Mouse (Mus musculus): ENCODE data around the gene Mtor. TPM values are rescaled to one million over a fixed set of nuclear protein-coding genes. Genes with fewer than 3 reads are reported as not detected.

Mtor gene
- polyA plus RNA-seq, 1 experiment from 2014 or later, result 20.6 TPM

DNA sequence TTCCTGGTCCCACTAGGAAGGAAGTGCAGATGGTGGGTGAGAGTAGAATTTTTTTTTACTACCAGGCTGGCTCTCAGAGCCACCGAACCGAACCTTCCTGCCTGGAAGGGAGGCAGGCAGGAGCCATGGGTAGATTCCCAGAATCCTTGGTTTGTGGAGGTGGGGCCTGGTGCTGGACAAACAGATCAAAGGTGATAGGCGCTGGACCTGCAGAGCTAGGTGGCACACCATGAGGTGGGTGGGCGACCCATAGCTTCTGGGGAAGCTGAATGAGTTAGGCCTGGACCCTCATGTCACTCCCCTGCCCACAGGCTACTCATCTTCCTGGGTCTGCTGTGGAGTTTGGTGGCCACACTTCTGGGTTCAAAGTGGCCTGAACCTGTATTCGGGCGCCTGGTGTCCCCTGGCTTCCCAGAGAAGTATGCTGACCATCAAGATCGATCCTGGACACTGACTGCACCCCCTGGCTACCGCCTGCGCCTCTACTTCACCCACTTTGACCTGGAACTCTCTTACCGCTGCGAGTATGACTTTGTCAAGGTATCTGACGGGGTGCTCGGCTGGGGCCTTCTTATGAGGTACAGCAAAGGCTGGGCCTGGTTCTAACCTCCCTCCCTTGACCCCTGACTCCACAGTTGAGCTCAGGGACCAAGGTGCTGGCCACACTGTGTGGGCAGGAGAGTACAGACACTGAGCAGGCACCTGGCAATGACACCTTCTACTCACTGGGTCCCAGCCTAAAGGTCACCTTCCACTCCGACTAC lies 154.1 kb downstream of the Mtor start, which contains the start of gene Masp2:
TSS of gene Masp2 (plus strand) at position 198 of the 764 bp plus-strand sequence.
- Histone ChIP-seq H3K4me1 (ENCODE audit: control insufficient read depth, insufficient read depth, low read depth, low read length) (no peaks in the 10 kb centered on the region), H3K9me3 (ENCODE audit: control insufficient read depth, low read length) (no peaks in the 10 kb centered on the region), H3K9ac (ENCODE audit: low read depth, low read length) (no peak within 1 kb of the TSS), H3K27me3 (replicated peaks; ENCODE audit: control insufficient read depth, insufficient read depth, low read length) (no peaks in the 10 kb centered on the region), H3K36me3 (ENCODE audit: control insufficient read depth, insufficient read depth, low read length) (peaks cover 2% of the 10 kb centered on the region; the same call in 1 of the 2 replicates), H3K4me3 (ENCODE audit: low read length) (no peak within 1 kb of the TSS), H3K4me2 (ENCODE audit: low read length) (no peak within 1 kb of the TSS), H3K27ac (ENCODE audit: low read depth, low read length) (no peak within 1 kb of the TSS)
- WGBS, result 89% methylated on average over 14 of the region's 14 CpGs
- no peak for ATAC-seq

DNA sequence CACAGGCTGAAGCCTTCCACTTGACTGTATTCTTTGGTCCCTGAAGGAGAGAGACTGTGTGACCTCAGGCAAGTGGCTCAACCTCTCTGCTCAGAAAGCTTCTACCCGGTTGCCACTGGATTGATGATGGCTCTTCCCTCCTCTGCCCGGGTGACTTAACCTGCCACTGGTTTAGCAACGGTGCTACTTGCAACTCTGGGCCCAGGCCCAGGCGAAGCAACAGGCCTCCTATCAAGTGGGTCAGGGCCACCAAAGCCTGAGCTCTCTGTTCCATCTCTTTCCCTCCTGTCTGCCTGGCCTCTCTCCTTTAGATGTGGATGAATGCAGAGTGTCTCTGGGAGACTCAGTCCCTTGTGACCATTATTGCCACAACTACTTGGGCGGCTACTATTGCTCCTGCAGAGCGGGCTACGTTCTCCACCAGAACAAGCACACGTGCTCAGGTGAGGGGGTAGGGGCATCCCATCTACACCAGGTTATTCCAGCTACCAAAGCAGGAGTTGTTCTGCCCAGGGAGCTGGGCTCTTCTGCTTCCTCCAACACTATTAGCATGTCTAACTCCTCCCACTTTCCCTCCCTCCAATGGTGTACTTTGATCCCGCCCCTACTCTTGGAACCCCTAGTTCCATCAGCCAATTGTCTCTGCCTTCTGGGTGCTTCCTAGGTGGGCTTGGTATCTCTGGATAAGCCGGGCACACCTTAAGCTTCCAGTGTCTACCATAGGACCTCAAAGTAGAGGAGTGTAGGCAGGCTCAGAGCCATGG lies 155.1 kb downstream of the Mtor start:
- no peak overlapping the region for H3K9ac ChIP-seq (ENCODE audit: low read depth, low read length)

DNA sequence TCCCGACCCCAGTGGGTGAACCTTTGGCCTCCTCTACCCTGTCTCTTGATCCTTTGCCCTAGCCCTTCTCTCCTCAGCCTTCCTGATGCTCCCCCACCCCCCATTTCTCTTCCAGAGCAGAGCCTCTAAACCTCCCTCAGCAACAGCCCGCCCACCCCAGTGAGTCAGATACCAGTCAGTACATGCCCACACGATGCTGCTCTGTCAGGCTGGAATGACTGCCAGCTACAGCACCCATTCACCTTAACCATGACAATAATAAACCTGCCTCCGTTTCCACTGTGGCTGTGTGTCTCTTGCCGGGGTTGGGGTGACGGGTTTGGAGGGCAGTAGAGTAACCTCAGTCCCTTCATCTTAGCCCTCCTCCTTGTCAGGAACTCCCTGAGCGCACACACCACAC lies 155.7 kb downstream of the Mtor start:
- Histone ChIP-seq H3K9me3 (ENCODE audit: control insufficient read depth, low read length) (no peaks in the 10 kb centered on the region), H3K36me3 (ENCODE audit: control insufficient read depth, insufficient read depth, low read length) (0 out of 2 replicates have a peak, but pooled peaks cover 2% of the 10 kb centered on the region), H3K4me1 (ENCODE audit: control insufficient read depth, insufficient read depth, low read depth, low read length) (no peaks in the 10 kb centered on the region), H3K9ac (ENCODE audit: low read depth, low read length) (no peak overlapping the region), H3K27ac (ENCODE audit: low read depth, low read length) (no peak overlapping the region), H3K4me2 (ENCODE audit: low read length) (no peak overlapping the region), H3K27me3 (replicated peaks; ENCODE audit: control insufficient read depth, insufficient read depth, low read length) (no peaks in the 10 kb centered on the region), H3K4me3 (ENCODE audit: low read length) (no peak overlapping the region)
- no peak for ATAC-seq
- 81% methylated on average over 7 of the region's 7 CpGs for WGBS

More for the DNA sequence above, 155.1 kb downstream of the Mtor start:
- Histone ChIP-seq H3K9me3 (ENCODE audit: control insufficient read depth, low read length) (no peaks in the 10 kb centered on the region), H3K36me3 (ENCODE audit: control insufficient read depth, insufficient read depth, low read length) (peaks cover 2% of the 10 kb centered on the region; the same call in 1 of the 2 replicates), H3K4me2 (ENCODE audit: low read length) (no peak overlapping the region), H3K27me3 (replicated peaks; ENCODE audit: control insufficient read depth, insufficient read depth, low read length) (no peaks in the 10 kb centered on the region), H3K27ac (ENCODE audit: low read depth, low read length) (no peak overlapping the region), H3K4me1 (ENCODE audit: control insufficient read depth, insufficient read depth, low read depth, low read length) (no peaks in the 10 kb centered on the region), H3K4me3 (ENCODE audit: low read length) (no peak overlapping the region)
- 69% methylated on average over 10 of the region's 10 CpGs for WGBS
- ATAC-seq, result no peak; the same call in 1 of the 2 replicates

DNA sequence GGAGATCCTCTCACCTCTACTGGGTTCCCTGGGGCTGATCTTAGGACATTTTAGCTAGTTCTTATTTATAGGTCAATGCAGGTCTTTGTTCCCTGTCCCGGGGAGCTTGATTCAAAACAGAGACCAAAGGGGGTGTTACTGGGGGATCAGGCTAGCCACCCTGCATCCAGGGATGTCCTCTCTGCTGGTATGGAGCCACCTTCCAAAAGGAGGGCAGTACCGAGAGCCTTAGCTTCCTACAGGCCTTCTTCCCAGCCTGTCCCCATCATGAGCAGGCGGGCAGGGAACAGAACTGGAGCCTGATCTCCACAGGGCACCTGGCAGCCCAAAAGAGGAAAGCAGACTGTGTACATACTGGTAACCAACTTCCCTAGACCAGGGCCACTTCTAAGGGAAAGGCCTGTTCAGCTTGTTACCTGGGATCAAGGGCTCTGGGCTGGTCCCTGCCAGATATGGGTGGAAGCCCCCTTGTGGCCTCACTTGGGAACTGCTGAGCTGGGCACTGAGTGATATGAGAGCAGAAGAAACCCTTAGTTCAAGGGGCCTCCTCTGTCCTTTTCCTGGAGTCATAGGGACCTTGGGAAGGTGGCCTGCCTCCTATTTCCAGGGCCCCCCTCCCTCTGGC lies 156.2 kb downstream of the Mtor start:
- Histone ChIP-seq H3K9ac (ENCODE audit: low read depth, low read length) (no peak overlapping the region), H3K4me3 (ENCODE audit: low read length) (no peak overlapping the region), H3K36me3 (ENCODE audit: control insufficient read depth, insufficient read depth, low read length) (0 out of 2 replicates have a peak, but pooled peaks cover 2% of the 10 kb centered on the region), H3K4me1 (ENCODE audit: control insufficient read depth, insufficient read depth, low read depth, low read length) (no peaks in the 10 kb centered on the region), H3K27ac (ENCODE audit: low read depth, low read length) (no peak overlapping the region), H3K27me3 (replicated peaks; ENCODE audit: control insufficient read depth, insufficient read depth, low read length) (no peaks in the 10 kb centered on the region), H3K9me3 (ENCODE audit: control insufficient read depth, low read length) (no peaks in the 10 kb centered on the region), H3K4me2 (ENCODE audit: low read length) (no peak overlapping the region)
- 90% methylated on average over 3 of the region's 3 CpGs for WGBS
- ATAC-seq, result no peak

Other genes with a start within 250 kb of the Mtor start
- 11.6 and 13.6 TPM in 2 replicates for gene Disp3, start 160.6 kb upstream of the Mtor start, polyA plus RNA-seq (2015; fragmentation: Nextera tagmentation; extraction: Ambion mirVana)
- 19.6 and 20.6 TPM in 2 replicates for gene Ubiad1, start 3.8 kb upstream of the Mtor start, polyA plus RNA-seq (2015; fragmentation: Nextera tagmentation; extraction: Ambion mirVana)
- gene Angptl7, start 51.8 kb downstream of the Mtor start, polyA plus RNA-seq (2015; fragmentation: Nextera tagmentation; extraction: Ambion mirVana), result 0.23 and 0.24 TPM in 2 replicates
- 84.8 and 92.4 TPM in 2 replicates for gene Exosc10, start 109.8 kb downstream of the Mtor start, polyA plus RNA-seq (2015; fragmentation: Nextera tagmentation; extraction: Ambion mirVana)
- gene Srm, start 142.9 kb downstream of the Mtor start, polyA plus RNA-seq (2015; fragmentation: Nextera tagmentation; extraction: Ambion mirVana), result 179 and 186 TPM in 2 replicates
- gene Masp2, start 153.9 kb downstream of the Mtor start, polyA plus RNA-seq (2015; fragmentation: Nextera tagmentation; extraction: Ambion mirVana), result 0.72 and 0.95 TPM in 2 replicates
- 157 and 162 TPM in 2 replicates for gene Tardbp, start 178.4 kb downstream of the Mtor start, polyA plus RNA-seq (2015; fragmentation: Nextera tagmentation; extraction: Ambion mirVana)
- gene Gm572, start 194.7 kb downstream of the Mtor start, polyA plus RNA-seq (2015; fragmentation: Nextera tagmentation; extraction: Ambion mirVana), result not detected in 2 replicates